Mouse (Mus musculus) neutrophil, adult 83 days (primary cell): Measurements from ENCODE around the gene 2310009B15Rik. TPM values are rescaled to one million over a fixed set of nuclear protein-coding genes. Genes with fewer than 3 reads are reported as not detected.

Experiments used
- total RNA-seq, 2 experiments: library from RNA; stranded (reverse); gene quantifications; one replicate each; pipeline ENCODE4 v1.2.4; 2023

The 2310009B15Rik gene
- total RNA-seq: 1 to 10 TPM; 8.5 to 8.8 TPM

DNA sequence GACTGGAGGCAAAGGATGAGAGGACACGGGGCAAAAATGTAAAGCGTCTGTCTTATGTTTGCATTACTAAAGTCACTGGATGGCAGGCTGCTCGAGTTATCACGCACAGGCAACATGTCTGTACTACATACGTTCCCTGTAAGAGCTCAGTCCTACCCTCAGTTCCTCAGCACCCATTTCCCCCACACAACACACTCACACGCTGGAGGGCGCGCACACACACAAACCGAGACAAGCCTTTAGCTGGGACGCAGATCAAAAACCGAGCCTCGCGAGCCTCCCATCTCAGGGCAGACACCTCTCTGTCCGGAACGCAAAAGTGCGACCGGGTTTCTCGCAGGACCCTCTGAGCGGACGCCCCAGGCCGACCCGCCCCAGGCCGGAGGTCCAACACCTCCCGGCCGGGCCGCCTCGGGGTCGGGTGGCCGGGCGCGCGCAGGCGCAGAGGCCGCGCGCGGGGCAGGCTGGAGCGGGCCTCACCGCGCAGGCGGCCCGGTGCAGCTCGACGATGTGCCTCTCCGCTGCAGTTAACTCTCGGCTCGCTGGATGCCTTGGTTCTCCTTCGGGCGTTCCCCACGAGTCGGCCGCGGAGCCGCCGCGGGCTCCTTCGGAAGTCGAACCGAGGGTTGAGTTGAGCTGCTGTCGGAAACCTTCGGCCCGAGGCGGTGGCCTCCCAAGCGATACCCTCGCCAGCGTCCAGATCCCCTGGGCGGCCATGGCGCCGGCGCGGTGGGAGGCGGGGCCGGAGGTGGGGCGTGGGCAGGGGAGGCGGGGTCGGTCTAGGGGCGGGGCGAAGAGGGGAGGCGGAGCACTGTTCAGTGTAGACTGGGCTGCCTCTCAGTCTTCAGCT is at the start of gene 2310009B15Rik:
TSS of gene 2310009B15Rik (minus strand) at position 752 of the 850 bp plus-strand sequence.

GRCm38 (mm10) chr1:138848511-138849109 is 8.0 kb downstream of the 2310009B15Rik start, which contains the start of gene Lhx9:
TSS of gene Lhx9 (minus strand) at chr1:138848577.

Other genes starting within 250 kb of the 2310009B15Rik start
- gene Nek7, start 236.7 kb downstream of the 2310009B15Rik start, total RNA-seq: 10 to 100 TPM; 31.2 to 34.5 TPM
- not detected for gene Lhx9, start 8.3 kb downstream of the 2310009B15Rik start, total RNA-seq
- 10 to 100 TPM; 34.9 to 42.2 TPM for gene Dennd1b, start 106.6 kb upstream of the 2310009B15Rik start, total RNA-seq